Mouse (Mus musculus) stomach, postnatal 0 days (tissue): ENCODE data around the gene Kcnj11.

ENCODE experiments used
- CTCF ChIP-seq: IDR thresholded peaks from 2 replicates; pipeline ENCODE4 v1.5.1; 2016; ENCODE audit warnings: antibody characterized with exemption, low read depth, mild to moderate bottlenecking, moderate library complexity
- EP300 ChIP-seq: optimal IDR thresholded peaks from 2 replicates; pipeline ENCODE3; 2016; ENCODE audit warnings: antibody characterized with exemption

DNA sequence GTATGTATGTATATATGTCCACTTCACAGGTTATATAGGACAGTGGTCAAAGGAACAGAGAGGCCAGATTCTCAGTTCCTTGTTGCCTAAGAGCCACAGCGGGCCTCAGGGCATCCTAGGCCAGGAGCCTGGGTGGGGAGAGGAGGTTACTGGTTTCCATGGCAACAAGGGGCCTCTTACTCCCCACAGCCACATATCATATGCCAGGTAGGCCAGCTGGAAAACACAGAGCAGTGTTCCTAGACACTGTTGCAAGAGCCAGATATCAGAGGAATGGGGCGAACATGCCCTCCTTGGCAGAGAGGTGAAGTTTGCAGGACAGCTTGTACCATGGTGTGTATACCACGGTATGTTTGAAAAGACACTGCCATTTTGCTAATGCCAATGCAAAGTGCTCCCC, 12.9 kb upstream of the Kcnj11 start:
- no peak for TF ChIP-seq CTCF
- no peak for TF ChIP-seq EP300
